Mouse (Mus musculus) hindbrain, embryonic 13.5 days (tissue): ENCODE data around the gene Ooep. TPM values are rescaled to one million over a fixed set of nuclear protein-coding genes. Genes with fewer than 3 reads are reported as not detected.

ENCODE experiments used
- ATAC-seq: fragments of 200-750 bp; cut with Nextera tagmentation; 2 replicates; pipeline ENCODE4 v1.8.0; 2017; ENCODE audit warnings: moderate TSS enrichment; ENCODE audit not compliant: low FRiP score
- H3K27ac ChIP-seq: fragments of 300-500 bp; sonication (generic); 2 replicates; pipeline ENCODE4 v1.5.1; 2015; ENCODE audit warnings: inconsistent platforms, mild to moderate bottlenecking, moderate library complexity
- H3K27me3 ChIP-seq: fragments of 300-500 bp; sonication (generic); 2 replicates; pipeline ENCODE4 v1.6.1; 2015; ENCODE audit warnings: mild to moderate bottlenecking, inconsistent platforms
- H3K36me3 ChIP-seq: fragments of 300-500 bp; sonication (generic); 2 replicates; pipeline ENCODE4 v1.6.1; 2015; ENCODE audit warnings: mild to moderate bottlenecking, inconsistent platforms
- H3K4me1 ChIP-seq: fragments of 300-500 bp; sonication (generic); replicated peaks from 2 replicates; pipeline ENCODE4 v1.6.1; 2015; ENCODE audit warnings: inconsistent platforms
- H3K4me2 ChIP-seq: fragments of 300-500 bp; sonication (generic); 2 replicates; pipeline ENCODE4 v1.6.1; 2015; ENCODE audit warnings: inconsistent platforms, mild to moderate bottlenecking, moderate library complexity
- H3K4me3 ChIP-seq: fragments of 300-500 bp; sonication (generic); 2 replicates; pipeline ENCODE4 v1.5.1; 2015; ENCODE audit warnings: mild to moderate bottlenecking, inconsistent platforms
- H3K9ac ChIP-seq: fragments of 300-500 bp; sonication (generic); 2 replicates; pipeline ENCODE4 v1.6.1; 2015; ENCODE audit warnings: mild to moderate bottlenecking, inconsistent platforms
- H3K9me3 ChIP-seq: fragments of 300-500 bp; sonication (generic); 2 replicates; pipeline ENCODE4 v1.6.1; 2016; ENCODE audit warnings: inconsistent platforms
- WGBS: fragments of 180-500 bp; shearing (Covaris S2); methylation state at CpG from one replicate; pipeline ENCODE4 v1.1.7; 2015; 5-methylcytosine and 5-hydroxymethylcytosine counted together
- polyA plus RNA-seq: library from polyadenylated mRNA; unstranded; fragments of >200 nt; fragmentation: Nextera tagmentation; extraction: Ambion mirVana; gene quantifications from 2 replicates; pipeline ENCODE4 v1.2.1, GENCODE M21; 2015

Gene Ooep
- polyA plus RNA-seq: 5.5 and 7.9 TPM in 2 replicates

DNA sequence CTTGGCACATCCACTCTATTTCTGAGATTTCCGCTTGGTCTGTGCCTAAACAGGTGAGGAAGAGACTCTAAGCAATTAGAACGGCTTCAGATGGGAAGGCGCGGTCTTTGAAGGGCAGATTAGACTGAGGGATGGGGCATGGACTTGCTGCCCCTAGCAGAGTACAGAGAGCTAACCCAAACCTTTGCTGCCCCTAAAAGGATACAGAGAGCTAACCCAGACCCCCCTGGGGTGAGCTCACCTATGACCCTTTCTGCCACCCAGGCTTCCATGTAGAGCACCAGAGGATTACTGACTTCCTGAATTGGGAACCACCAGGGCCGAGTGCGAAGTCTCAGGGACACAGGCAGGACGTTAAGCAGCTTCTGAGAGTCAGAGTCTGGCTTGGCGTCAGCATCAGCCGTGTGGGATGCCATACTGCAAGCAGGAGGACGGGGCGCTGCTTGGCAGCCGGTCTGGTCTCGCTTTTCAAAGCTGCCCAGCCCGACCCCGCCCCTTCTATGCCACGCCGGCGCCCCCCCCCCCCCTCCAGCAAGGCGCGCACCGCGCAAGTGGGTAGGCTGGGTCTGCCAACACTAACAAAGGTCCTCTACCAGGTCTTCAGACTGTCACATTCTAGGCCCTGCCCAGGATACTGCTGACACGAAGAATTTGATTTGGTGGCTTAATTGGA, at the start of gene Ooep:
Gene Ooep (minus strand): TSS at position 613 of the 673 bp plus-strand sequence.
- Histone ChIP-seq H3K27ac (no peak within 1 kb of the TSS; the same call in 1 of the 2 replicates), H3K36me3 (no peaks in the 10 kb centered on the region), H3K4me3 (peak within 1 kb of the TSS; percentile 41), H3K27me3 (peaks cover 3% of the 10 kb centered on the region; the same call in 1 of the 2 replicates), H3K4me1 (peaks cover 14% of the 10 kb centered on the region), H3K9me3 (no peaks in the 10 kb centered on the region), H3K9ac (peak within 1 kb of the TSS; percentile 67), H3K4me2 (peak within 1 kb of the TSS; percentile 68)
- 6% methylated on average over 21 of the region's 23 CpGs for WGBS
- ATAC-seq: peak; percentile 95

DNA sequence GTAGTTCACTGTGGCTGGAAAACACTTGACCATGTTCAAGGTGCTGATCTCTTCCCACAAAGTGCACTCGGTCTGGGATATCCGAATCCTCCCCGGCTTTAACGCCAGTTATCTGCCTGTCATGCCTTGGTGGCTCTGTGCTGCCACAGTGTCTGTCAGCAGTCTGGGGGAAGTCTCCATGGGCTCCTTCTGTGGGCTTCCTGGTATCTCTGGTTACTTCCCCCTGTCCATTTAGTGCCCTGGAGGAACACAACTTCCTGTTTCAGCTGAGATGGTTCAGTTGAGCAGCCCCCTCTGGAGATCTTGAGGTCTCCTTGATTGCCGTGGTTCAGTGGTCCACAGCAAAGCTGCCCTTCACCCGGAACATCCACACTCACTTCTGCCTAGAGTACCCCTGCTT, 49.7 kb upstream of the Ooep start:
- Histone ChIP-seq H3K4me1 (0 out of 2 replicates have a peak, but pooled peaks cover 4% of the 10 kb centered on the region), H3K27me3 (0 out of 2 replicates have a peak, but pooled peaks cover 5% of the 10 kb centered on the region), H3K9me3 (no peaks in the 10 kb centered on the region), H3K27ac (no peak overlapping the region), H3K9ac (no peak overlapping the region), H3K4me2 (no peak overlapping the region), H3K36me3 (no peaks in the 10 kb centered on the region), H3K4me3 (no peak overlapping the region)
- WGBS: 88% methylated on average over 6 of the region's 6 CpGs
- ATAC-seq: no peak

DNA sequence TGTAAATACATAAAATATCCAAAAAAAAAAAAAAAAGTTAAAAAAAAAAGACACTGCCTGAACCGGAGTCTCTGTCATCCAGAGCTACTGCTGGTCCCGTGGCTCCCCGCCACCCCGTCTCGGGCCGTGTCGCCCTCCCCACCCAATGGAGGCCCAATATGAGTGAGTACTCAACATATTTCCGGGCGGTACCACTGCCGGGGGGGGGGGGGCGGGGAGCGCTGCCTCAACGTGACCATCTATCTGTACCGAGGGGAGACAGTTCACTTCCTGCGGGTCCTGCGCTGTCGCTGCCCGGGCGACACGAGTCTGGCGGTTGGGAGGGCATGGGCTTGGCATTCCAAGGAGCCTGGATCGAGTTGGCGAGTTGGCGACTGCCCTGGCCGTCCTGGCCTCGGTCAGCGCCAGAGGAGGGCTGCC, 48.8 kb upstream of the Ooep start:
- Histone ChIP-seq H3K4me1 (0 out of 2 replicates have a peak, but pooled peaks cover 4% of the 10 kb centered on the region), H3K27ac (no peak overlapping the region), H3K4me3 (peak overlapping the region; percentile 32), H3K4me2 (peak overlapping the region; percentile 56), H3K9ac (peak overlapping the region; percentile 58), H3K9me3 (no peaks in the 10 kb centered on the region), H3K36me3 (no peaks in the 10 kb centered on the region), H3K27me3 (0 out of 2 replicates have a peak, but pooled peaks cover 5% of the 10 kb centered on the region)
- ATAC-seq: peak; percentile 43; the same call in 1 of the 2 replicates
- 26% methylated on average over 27 of the region's 27 CpGs for WGBS

DNA sequence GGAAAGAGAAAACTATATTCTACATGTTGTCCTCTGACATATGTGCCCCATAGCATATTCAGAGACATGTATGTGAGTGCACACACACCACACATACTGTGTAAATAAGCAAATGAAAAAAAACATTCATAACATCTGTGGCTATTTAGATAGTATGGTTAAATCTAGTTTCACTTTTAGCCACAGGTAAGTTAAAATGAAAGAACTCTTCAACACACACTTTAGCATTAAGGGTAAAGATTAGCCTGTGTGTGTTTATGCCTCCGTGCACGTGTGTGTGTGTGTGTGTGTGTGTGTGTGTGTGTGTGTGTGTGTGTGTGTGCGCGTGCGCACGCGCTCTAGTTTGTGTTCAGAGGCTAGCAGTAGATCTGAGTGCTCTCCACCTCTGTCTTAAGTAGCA, 23.1 kb upstream of the Ooep start:
- Histone ChIP-seq H3K27me3 (peaks cover 25% of the 10 kb centered on the region), H3K27ac (no peak overlapping the region), H3K9ac (no peak overlapping the region), H3K4me1 (no peaks in the 10 kb centered on the region), H3K4me2 (no peak overlapping the region), H3K36me3 (no peaks in the 10 kb centered on the region), H3K4me3 (no peak overlapping the region), H3K9me3 (no peaks in the 10 kb centered on the region)
- WGBS: 89% methylated on average over 7 of the region's 7 CpGs
- ATAC-seq: no peak

DNA sequence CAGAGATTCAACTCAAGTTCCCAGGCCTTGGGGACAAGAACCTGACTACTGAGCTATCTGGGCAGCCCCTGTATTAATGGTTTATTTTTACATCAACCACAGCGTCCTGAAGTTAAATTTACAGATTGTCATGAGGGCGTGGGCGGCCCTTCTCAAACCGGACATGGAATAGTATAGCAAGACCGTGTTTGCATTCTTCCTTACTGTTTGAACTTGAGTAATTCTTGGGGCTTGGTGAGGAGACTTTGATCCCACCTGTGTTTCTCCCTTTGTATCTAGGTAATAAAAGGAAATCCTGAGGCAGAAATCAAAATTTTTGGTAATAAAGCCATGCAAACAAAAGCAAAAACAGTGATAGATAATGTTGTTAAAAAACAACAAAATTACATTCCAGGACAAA, 22.0 kb upstream of the Ooep start:
- Histone ChIP-seq H3K9ac (no peak overlapping the region), H3K4me1 (peaks cover 7% of the 10 kb centered on the region), H3K4me2 (no peak overlapping the region), H3K9me3 (no peaks in the 10 kb centered on the region), H3K27me3 (peaks cover 36% of the 10 kb centered on the region), H3K36me3 (no peaks in the 10 kb centered on the region), H3K27ac (no peak overlapping the region), H3K4me3 (no peak overlapping the region)
- no peak for ATAC-seq
- 92% methylated on average over 5 of the region's 5 CpGs for WGBS

DNA sequence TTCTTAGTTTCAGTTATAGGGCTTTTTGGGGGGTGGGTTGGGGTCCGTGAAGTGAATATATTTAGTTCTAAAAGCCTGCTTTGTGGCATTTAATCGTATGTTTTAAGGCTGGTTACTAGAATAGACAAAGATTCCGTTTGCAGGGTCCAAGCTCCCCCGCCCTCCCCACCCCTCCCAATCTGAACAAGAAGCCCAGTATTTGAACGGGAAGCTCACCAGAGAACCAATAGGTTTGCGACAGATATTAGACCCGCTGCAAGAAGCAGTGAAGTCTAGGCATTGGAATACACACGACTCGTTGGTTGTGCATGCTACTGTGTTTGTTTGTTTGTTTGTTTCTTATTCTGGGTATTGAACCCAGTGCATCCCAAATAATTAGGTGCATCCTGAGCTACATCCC, 18.0 kb upstream of the Ooep start:
- Histone ChIP-seq H3K27ac (no peak overlapping the region), H3K36me3 (no peaks in the 10 kb centered on the region), H3K4me2 (no peak overlapping the region), H3K4me3 (no peak overlapping the region), H3K27me3 (peaks cover 74% of the 10 kb centered on the region), H3K4me1 (peaks cover 11% of the 10 kb centered on the region), H3K9me3 (no peaks in the 10 kb centered on the region), H3K9ac (no peak overlapping the region)
- 66% methylated on average over 9 of the region's 9 CpGs for WGBS
- no peak for ATAC-seq

DNA sequence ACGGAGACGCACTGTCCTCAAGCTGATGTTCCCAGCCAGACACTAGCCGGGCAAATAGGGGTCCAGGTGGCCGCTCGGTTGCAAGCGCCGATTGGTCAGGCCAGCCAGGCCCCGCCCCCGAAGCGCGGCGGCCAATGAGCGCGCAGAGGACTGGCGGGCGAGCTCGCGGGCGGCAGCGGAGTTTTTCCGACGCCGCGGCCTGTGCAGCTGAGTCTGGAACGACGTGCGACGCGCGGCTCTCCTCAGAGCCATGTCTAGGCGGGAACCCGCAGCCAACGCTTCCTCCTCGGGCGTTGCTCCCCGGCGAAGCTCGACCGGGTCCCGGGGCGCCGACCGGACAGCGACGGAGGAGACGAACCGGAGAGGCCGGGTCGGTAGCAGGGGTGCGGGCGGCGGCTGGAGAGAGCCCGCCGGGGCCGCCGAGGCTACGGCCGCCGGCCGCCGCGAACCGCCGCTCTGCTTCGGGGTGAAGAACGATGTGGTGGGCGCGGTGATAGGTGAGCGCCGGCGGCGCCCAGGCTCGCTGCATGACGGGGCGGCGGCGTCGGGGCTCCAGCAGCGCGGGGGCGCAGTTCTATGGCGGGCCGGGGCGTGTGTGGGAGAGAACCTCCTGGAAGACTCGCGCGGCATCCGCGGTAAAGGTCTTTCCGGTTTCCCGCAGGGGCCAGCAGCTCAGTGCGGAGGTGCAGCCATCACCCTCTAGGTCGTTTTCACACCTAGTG, 17.3 kb upstream of the Ooep start, which contains the start of gene Ddx43:
Gene Ddx43 (plus strand): TSS at position 148 of the 722 bp plus-strand sequence.
- Histone ChIP-seq H3K4me1 (peaks cover 11% of the 10 kb centered on the region), H3K27me3 (peaks cover 79% of the 10 kb centered on the region), H3K27ac (no peak within 1 kb of the TSS), H3K36me3 (no peaks in the 10 kb centered on the region), H3K9ac (peak within 1 kb of the TSS; percentile 56), H3K4me2 (peak within 1 kb of the TSS; percentile 66), H3K4me3 (peak within 1 kb of the TSS; percentile 50), H3K9me3 (no peaks in the 10 kb centered on the region)
- ATAC-seq: peak; percentile 98
- 3% methylated on average over 85 of the region's 93 CpGs for WGBS

DNA sequence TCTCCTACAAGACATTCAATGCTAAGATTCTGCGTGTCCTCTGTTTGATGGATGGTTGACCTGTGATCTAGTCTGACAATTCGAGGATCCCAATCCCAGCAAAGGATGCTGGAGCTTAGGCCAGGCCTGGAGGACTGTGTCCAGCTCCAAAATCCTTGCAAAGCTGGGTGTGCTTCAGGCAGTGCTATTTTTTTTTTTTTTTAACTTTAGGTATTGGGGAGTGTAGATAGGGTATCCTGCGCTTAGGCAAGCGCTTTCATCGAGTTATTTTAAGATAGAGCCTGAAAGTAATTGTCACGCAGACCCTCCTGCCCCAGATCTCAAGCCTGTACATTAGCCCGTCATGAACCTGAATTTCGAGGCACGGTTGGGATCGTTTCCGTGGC, 16.7 kb upstream of the Ooep start:
- WGBS: 30% methylated on average over 11 of the region's 11 CpGs
- Histone ChIP-seq H3K27me3 (peaks cover 81% of the 10 kb centered on the region), H3K27ac (no peak overlapping the region), H3K4me3 (peak overlapping the region; percentile 50), H3K9me3 (no peaks in the 10 kb centered on the region), H3K4me2 (peak overlapping the region; percentile 66), H3K4me1 (peaks cover 11% of the 10 kb centered on the region), H3K36me3 (no peaks in the 10 kb centered on the region), H3K9ac (no peak overlapping the region)
- ATAC-seq: no peak; the same call in 1 of the 2 replicates

DNA sequence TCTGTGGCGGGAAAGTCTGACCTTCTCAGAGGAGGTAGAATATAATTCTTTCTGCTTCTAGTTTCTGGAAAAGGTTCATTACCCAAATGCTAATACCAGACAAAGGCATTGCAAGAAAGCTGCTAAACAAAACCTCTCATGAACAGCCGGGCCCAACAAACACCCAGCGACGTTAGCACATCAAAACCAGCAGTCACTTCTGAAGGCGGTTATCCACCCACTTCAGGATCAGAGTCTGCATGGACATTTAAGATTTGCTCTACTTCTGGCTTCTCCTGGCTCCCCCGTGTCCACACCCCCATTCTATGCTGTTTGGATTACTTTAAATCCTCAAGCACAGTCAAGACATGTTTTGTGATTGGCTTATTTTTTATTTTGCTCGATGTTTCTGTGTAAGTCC, 16.1 kb upstream of the Ooep start:
- H3K36me3 ChIP-seq: no peaks in the 10 kb centered on the region
- no peak overlapping the region for H3K9ac ChIP-seq
- H3K4me1 ChIP-seq: peaks cover 11% of the 10 kb centered on the region
- H3K27me3 ChIP-seq: peaks cover 80% of the 10 kb centered on the region
- H3K9me3 ChIP-seq: no peaks in the 10 kb centered on the region
- ATAC-seq: no peak
- no peak overlapping the region for H3K4me3 ChIP-seq
- no peak overlapping the region for H3K4me2 ChIP-seq
- H3K27ac ChIP-seq: no peak overlapping the region
- 67% methylated on average over 7 of the region's 7 CpGs for WGBS

DNA sequence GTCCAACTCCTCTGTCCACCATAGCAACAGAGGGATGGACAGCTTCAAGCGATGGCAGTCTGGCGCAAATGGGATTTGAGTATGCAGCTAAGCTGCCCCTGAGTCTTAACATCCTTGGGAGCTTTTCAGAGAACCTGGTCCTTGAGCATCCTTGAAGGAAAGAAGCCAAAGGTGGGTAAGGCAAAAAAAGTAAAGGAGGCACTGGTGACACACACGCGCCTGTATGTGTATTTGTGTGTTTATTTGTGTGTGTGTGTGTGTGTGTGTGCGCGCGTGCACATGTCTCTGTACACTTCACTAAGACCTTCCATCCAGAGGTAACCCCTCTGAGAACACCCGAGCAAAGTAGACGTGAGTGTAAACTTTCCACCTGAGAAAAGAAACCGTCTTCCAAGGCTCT, 15.2 kb upstream of the Ooep start:
- Histone ChIP-seq H3K4me3 (no peak overlapping the region), H3K36me3 (no peaks in the 10 kb centered on the region), H3K4me1 (peaks cover 11% of the 10 kb centered on the region), H3K27ac (no peak overlapping the region), H3K9me3 (no peaks in the 10 kb centered on the region), H3K27me3 (peaks cover 73% of the 10 kb centered on the region), H3K4me2 (no peak overlapping the region), H3K9ac (no peak overlapping the region)
- WGBS: 86% methylated on average over 10 of the region's 10 CpGs
- no peak for ATAC-seq

DNA sequence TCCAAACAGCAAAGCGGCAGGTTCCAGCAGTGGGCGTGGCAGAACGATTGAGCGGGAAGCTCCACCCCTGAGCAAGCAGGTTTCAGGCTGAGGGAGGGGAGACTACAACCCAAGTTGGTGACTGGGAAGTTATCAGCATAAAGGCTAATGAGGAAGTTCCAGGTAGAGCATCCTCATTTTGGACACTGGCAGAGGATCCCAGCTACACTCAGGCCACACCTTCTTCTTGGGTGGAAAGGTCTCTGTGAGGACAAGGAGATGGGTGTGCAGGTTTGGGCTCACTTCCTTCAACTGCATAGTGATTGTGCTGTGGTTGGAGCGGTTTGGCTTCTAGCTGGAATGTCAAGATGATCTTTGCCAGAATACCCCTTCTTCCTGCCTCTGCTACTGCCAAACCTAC, 11.5 kb upstream of the Ooep start:
- no peak overlapping the region for H3K4me2 ChIP-seq
- H3K9me3 ChIP-seq: no peaks in the 10 kb centered on the region
- H3K27me3 ChIP-seq: peaks cover 40% of the 10 kb centered on the region
- no peaks in the 10 kb centered on the region for H3K4me1 ChIP-seq
- no peak overlapping the region for H3K27ac ChIP-seq
- H3K4me3 ChIP-seq: no peak overlapping the region
- 62% methylated on average over 5 of the region's 5 CpGs for WGBS
- no peaks in the 10 kb centered on the region for H3K36me3 ChIP-seq
- no peak overlapping the region for H3K9ac ChIP-seq
- ATAC-seq: no peak

DNA sequence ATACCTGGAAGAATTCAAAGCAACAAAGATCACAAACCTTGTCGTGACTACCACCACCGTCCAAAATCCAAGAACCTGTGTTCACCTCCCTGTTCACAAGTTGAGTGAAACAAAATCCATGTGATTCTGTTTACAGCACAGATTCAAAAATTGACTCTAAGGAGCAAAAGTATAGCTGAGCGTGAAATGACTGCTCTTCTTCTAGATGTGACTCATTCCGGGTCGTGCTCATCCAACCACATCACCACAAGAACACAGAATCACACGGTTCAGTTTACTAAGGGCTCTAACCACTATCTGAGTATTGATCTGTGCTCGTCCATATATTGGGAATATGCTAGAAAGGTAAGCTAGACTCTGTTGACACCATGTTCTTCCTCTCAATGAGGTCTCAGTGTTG, 8.4 kb upstream of the Ooep start:
- Histone ChIP-seq H3K4me1 (no peaks in the 10 kb centered on the region), H3K9ac (no peak overlapping the region), H3K4me3 (no peak overlapping the region), H3K36me3 (no peaks in the 10 kb centered on the region), H3K27me3 (peaks cover 9% of the 10 kb centered on the region; the same call in 1 of the 2 replicates), H3K27ac (no peak overlapping the region), H3K9me3 (no peaks in the 10 kb centered on the region), H3K4me2 (no peak overlapping the region)
- 90% methylated on average over 7 of the region's 7 CpGs for WGBS
- ATAC-seq: no peak
